Mouse (Mus musculus): ENCODE data around the gene Oasl2.

GRCm38 (mm10) chr5:114916777-114917176 is 20.0 kb downstream of the Oasl2 start:
- TF ChIP-seq MAX (IDR thresholded peaks at IDR 0.05; ENCODE audit: low read length) (no peak), POLR2AphosphoS2 (IDR thresholded peaks at IDR 0.05; ENCODE audit: low read depth, low read length) (no peak), HCFC1 (IDR thresholded peaks at IDR 0.05; ENCODE audit: low read depth, low read length) (no peak), CTCF (conservative IDR thresholded peaks at IDR 0.05 in 1 of 2, IDR thresholded peaks at IDR 0.05 in 1 of 2; ENCODE audit: low read depth in 2 of 2, low read length in 2 of 2) (no peak), ELF1 (IDR thresholded peaks at IDR 0.05; ENCODE audit: low read depth, low read length) (no peak), UBTF (IDR thresholded peaks at IDR 0.05; ENCODE audit: low read depth, low read length) (no peak), POLR2A (IDR thresholded peaks at IDR 0.05; ENCODE audit: low read depth, low read length) (no peak), TCF12 (IDR thresholded peaks at IDR 0.05; ENCODE audit: low read depth, low read length) (no peak), RCOR1 (conservative IDR thresholded peaks at IDR 0.05; ENCODE audit: low read depth, low read length) (no peak), ZC3H11A (IDR thresholded peaks at IDR 0.05; ENCODE audit: low read depth, low read length) (no peak)
